Mouse (Mus musculus): ENCODE data around the gene Coasy.

Gene Coasy

DNA sequence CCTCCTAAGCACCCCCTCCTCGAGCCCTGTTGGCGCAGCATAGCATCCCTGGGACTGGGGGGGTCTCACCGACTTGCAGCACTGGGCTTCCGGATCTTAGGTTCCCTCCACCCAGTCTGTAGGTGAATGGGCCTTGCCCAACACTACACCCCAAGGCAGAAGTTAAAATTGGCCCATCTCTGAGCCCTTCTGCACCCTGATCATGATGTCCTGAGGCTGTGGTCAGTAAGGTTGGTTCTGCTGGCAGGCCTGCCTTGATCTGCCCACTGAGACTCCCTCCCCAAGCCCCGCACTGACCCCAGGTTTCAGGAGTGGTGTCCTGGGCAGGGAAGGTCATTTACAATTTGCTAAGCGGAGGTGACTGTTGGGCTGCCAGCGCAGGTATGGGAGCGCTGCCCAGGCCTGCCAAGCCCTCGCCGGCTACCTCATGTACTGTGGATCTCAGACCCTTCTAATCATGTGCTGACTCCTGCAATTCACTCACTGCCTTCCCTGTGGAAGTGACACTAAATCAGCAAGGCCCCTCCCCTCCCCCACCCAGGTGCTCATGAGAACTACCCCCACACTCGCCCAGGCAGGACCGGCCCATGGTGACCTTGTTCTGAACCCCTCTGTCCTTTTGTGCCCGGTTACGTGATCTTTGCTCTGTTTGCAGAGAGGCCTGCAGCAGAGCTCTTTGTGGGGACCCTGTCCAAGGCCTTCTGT lies 19.2 kb upstream of the Coasy start:
- no peak for DNase-seq (ENCODE audit: low spot score in 2 of 2)

GRCm38 (mm10) chr11:101063676-101064327 lies 18.6 kb upstream of the Coasy start:
- DNase-seq (ENCODE audit: low spot score in 2 of 2), result peak; percentile 72 to 77

GRCm38 (mm10) chr11:101064462-101064861 lies 17.9 kb upstream of the Coasy start:
- DNase-seq (ENCODE audit: low spot score in 2 of 2), result no peak

DNA sequence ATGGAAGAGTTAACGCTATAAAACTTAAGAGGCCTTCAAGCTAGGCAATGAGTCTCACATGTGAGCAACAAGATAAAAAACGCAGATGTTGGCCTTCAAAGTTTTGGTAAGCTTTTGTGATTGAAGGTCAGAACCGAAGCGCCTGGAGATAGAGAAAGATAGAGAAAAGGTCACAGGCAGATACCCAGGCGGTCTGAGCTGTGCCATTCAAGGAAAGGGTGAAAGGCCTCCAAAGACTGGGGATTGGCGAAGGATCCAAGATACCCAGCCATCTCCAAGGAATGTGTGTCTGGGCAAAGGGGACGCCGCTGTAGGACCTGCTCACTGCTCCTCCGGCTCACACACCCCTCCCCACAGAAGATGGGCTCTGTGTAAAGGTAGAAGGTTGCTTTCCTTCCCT lies 17.4 kb upstream of the Coasy start:
- DNase-seq (ENCODE audit: low spot score in 2 of 2), result no peak

- DNase-seq (ENCODE audit: low spot score in 2 of 2), result peak; percentile 81 to 84
Observed at GRCm38 (mm10) chr11:101066549-101067412, 15.6 kb upstream of the Coasy start.

- DNase-seq (ENCODE audit: low spot score in 2 of 2), result peak; percentile 98
Observed at GRCm38 (mm10) chr11:101069391-101070188, 12.8 kb upstream of the Coasy start, which contains the start of gene Naglu. Gene Naglu, plus strand, starts transcription at chr11:101070012.

- no peak for DNase-seq (ENCODE audit: low spot score in 2 of 2)
Observed at GRCm38 (mm10) chr11:101070189-101070527, 12.2 kb upstream of the Coasy start.

GRCm38 (mm10) chr11:101070987-101071386 lies 11.4 kb upstream of the Coasy start:
- DNase-seq (ENCODE audit: low spot score in 2 of 2), result no peak

DNA sequence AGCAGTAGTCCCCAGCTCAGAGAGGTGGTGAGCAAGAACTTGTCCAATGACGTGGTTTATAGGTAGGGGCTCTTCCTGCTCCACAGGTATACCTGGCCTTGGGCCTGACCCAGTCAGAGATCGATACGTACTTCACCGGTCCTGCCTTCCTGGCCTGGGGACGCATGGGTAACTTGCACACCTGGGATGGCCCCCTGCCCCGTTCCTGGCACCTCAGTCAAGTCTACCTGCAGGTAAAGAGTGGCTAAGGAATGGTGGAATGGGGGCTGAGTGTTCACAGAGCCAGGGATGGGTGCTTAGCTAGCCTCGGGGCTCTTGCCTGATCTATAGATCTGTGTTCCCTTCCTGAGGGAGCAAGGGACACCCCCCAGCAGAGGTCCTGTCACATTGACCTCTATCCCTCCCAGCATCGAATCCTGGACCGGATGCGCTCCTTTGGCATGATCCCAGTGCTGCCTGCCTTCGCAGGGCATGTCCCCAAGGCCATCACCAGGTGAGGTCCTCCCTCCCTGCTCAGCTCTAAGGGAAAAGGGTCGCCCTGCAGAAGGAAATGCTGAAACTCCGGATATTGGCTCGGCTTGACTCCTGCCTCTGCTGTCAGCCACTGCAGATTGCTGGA lies 10.4 kb upstream of the Coasy start:
- DNase-seq (ENCODE audit: low spot score in 2 of 2), result no peak

DNA sequence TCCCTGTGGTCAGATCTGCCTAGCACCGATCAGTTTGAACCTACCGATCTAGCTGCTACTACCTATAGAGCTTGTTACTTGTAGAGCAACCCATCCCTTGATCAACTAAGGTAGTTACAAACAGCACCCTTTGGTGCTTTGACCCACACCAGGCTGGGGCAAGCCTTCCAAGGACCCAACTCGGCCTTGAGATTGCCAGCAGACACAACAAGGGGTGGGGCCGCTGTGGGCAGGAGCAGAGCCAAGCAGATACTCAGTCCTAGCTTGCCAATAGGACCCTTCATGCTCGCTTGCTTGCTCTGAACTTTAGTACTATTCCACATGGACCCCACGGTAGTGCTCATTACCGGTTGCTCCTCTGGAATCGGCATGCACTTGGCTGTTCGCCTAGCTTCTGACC lies 4.2 kb upstream of the Coasy start, which contains the start of gene Hsd17b1:
TSS of gene Hsd17b1 (plus strand) at position 291 of the 400 bp plus-strand sequence.
- DNase-seq (ENCODE audit: low spot score in 2 of 2), result no peak

GRCm38 (mm10) chr11:101079746-101080145 lies 2.6 kb upstream of the Coasy start:
- DNase-seq (ENCODE audit: low spot score in 2 of 2), result no peak

DNA sequence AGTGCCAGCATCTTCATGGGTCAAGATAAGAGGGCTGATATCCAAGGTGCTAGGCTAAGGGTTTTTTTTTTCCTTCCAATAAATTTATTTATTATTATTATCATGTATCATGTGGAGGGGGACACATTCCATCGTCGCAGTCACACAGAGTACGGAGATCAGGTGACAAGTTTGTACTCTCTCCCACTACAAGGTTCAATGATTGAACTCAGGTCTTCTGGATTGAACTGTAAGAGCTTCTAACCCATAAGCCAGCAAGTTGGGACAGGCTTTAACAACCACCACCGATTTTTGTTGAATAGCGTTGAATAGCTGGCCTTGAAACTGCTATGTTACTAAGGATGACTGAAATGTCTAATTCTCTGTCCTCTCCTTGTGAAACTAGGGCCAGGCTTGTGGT lies 1.9 kb upstream of the Coasy start:
- DNase-seq (ENCODE audit: low spot score in 2 of 2), result no peak

- peak in 1 of 2 experiments; percentile 33 for DNase-seq (ENCODE audit: low spot score in 2 of 2)
Observed at GRCm38 (mm10) chr11:101081659-101082058, 706 bp upstream of the Coasy start.

- DNase-seq (ENCODE audit: low spot score in 2 of 2), result peak; percentile 51 to 64
Observed at GRCm38 (mm10) chr11:101083083-101083697, 825 bp downstream of the Coasy start.

DNA sequence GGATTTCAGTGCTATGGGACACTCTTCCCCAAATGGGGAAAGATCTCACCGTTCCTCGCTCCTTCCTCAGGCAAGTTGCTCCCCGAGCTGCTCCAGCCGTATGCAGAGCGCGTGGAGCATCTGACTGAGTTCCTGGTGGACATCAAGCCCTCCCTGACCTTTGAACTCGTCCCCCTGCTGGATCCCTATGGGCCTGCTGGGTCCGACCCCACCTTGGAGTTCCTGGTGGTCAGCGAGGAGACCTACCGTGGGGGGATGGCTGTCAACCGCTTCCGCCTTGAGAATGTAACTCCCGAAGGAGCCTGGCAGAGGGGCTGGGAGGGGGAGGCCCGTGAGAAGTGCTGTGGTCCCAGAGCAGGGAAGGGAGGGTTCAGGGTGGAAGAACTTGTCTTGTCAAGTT lies 1.9 kb downstream of the Coasy start:
- DNase-seq (ENCODE audit: low spot score in 2 of 2), result peak in 1 of 2 experiments; percentile 19

DNA sequence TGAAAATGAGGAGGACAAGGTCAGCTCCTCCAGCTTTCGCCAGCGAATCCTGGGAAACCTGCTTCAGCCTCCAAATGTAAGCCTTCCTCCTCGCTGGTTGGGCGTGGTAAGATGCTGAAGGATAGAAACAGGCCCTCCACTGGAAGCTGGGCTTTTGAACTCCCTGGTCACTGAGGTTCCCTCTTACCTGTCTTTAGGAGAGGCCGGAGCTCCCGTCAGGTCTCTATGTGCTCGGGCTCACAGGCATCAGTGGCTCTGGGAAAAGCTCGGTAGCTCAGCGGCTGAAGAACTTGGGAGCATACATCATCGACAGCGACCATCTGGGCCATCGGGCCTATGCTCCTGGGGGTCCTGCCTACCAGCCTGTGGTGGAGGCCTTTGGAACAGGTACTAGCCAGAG lies 2.4 kb downstream of the Coasy start:
- peak in 1 of 2 experiments; percentile 37 for DNase-seq (ENCODE audit: low spot score in 2 of 2)

GRCm38 (mm10) chr11:101085617-101086322 lies 3.4 kb downstream of the Coasy start:
- DNase-seq (ENCODE audit: low spot score in 2 of 2), result peak in 1 of 2 experiments; percentile 34

GRCm38 (mm10) chr11:101086323-101086674 lies 3.9 kb downstream of the Coasy start:
- peak in 1 of 2 experiments; percentile 42 for DNase-seq (ENCODE audit: low spot score in 2 of 2)

DNA sequence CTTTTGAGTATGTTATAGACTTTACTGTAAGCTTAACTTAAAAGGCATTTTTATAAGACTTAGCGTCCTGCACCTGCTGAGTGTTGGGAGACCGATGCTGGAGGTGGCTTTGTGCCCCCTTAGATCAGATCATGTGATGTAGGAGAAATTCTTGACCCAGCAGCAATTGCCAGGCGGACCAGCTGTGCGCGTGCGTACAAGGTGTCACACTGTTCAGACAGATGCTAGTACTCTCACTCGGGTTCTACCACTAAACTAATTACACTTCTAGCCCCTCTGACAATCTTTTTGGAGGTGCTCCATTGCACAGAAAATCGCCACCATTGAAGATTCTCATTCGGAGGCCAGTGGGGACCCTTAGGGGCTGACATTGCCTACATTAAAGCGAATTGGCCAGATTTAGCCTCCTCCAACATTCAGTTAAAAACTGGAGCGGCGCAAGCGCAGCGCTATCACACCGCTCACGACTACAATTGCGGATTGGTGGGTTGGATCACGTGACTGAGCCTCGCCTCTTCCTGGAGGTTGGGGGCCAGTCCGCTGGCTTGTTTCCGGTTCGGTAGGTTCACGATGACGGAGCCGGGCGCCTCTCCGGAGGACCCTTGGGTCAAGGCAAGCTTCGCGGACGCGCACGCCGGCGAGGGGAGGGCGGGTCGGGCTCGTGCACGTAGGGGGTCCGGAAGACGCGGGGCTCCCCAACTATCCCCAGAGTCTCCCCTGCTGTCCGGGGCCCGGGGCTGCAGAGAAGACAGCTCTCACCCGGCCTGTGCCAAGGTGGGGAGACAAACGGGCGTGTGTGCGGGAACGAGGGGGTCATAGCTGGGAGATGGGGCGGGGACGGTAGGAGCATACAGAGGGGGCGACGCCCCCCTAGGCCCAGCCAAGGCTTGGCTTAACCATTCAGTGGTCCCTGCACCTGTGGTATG lies 4.7 kb downstream of the Coasy start, which contains the start of gene Mlx:
TSS of gene Mlx (plus strand) at position 522 of the 926 bp plus-strand sequence.
- peak; percentile 96 to 97 for DNase-seq (ENCODE audit: low spot score in 2 of 2)
